Mouse (Mus musculus) thymus, adult 2 months (tissue): Measurements from ENCODE around the gene Nr5a2. TPM values are rescaled to one million over a fixed set of nuclear protein-coding genes. Genes with fewer than 3 reads are reported as not detected.

Experiments
- DNase-seq: peaks from one replicate; pipeline ENCODE4 v3.0.0; 2021
- H3K27ac ChIP-seq: fragments of 200-500 bp; 2 replicates; pipeline ENCODE4 v1.5.1; 2012; ENCODE audit warnings: low read length, control low read depth; ENCODE audit not compliant: control insufficient read depth, insufficient read depth
- H3K27me3 ChIP-seq: fragments of 200-500 bp; 2 replicates; pipeline ENCODE4 v1.6.1; 2012; ENCODE audit warnings: mild to moderate bottlenecking, low read length, moderate library complexity, mixed read lengths; ENCODE audit not compliant: control insufficient read depth, insufficient read depth
- H3K36me3 ChIP-seq: fragments of 200-500 bp; 2 replicates; pipeline ENCODE4 v1.6.1; 2012; ENCODE audit warnings: mild to moderate bottlenecking, low read length, moderate library complexity; ENCODE audit not compliant: control insufficient read depth, insufficient read depth
- H3K4me1 ChIP-seq: fragments of 200-500 bp; replicated peaks from 2 replicates; pipeline ENCODE4 v1.6.1; 2012; ENCODE audit warnings: low read length; ENCODE audit not compliant: control insufficient read depth, insufficient read depth
- H3K4me3 ChIP-seq: fragments of 200-500 bp; 2 replicates; pipeline ENCODE4 v1.5.1; 2012; ENCODE audit warnings: mild to moderate bottlenecking, low read length, control low read depth, moderate library complexity; ENCODE audit not compliant: control insufficient read depth, insufficient read depth
- CTCF ChIP-seq: fragments of 200-500 bp; IDR thresholded peaks from 2 replicates; pipeline ENCODE4 v1.5.1; 2012; ENCODE audit warnings: mild to moderate bottlenecking, control low read depth, low read length, moderate library complexity, borderline replicate concordance; ENCODE audit not compliant: control insufficient read depth, poor library complexity, insufficient read depth; ENCODE audit errors: extremely low read depth
- POLR2A ChIP-seq: fragments of 200-500 bp; IDR thresholded peaks from 2 replicates; pipeline ENCODE4 v1.6.1; 2012; ENCODE audit warnings: mild to moderate bottlenecking, low read length, control low read depth, moderate library complexity; ENCODE audit not compliant: control insufficient read depth, poor library complexity, insufficient read depth; ENCODE audit errors: extremely low read depth
- WGBS: fragments of 180-500 bp; shearing (Covaris S2); methylation state at CpG from one replicate; pipeline ENCODE4 v1.1.7; 2018; 5-methylcytosine and 5-hydroxymethylcytosine counted together
- polyA plus RNA-seq: library from polyadenylated mRNA; depleted of rRNA; stranded (reverse); fragments of >200 nt; gene quantifications from 2 replicates; pipeline ENCODE4 v1.2.3, GENCODE M21; 2012; rRNA removed

Nr5a2 gene
- 0.19 and 0.22 TPM in 2 replicates for polyA plus RNA-seq

DNA sequence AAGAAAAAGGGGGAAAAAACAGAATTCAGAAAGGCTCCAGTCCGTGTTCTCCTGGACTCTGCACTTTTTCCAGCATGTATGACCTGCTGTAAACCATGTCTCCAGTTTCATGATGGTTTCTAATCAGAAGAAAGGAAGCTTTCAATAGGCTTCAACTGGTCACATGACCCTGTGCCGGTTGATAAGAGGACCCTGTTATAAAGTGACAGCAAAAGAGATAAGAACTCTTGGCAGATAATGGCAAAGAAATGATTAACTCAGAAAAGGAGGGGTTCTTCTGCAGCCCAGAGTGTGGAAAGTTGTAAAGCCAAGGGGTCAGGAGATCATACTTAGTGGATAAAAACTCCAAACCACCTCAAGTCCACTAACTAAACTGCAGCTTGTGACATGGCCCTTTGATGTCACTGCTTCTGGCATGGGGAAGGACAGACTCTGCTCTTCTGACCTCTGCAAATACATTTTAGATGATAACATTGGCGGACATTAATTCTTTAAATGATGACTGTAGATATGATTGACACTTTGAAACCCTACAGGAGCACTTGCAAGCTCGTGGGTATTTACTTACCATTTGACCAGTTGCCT is at the start of gene Nr5a2:
TSS of gene Nr5a2 (minus strand) at position 21 of the 585 bp plus-strand sequence.
- no peak for DNase-seq
- Histone ChIP-seq H3K27ac (no peak within 1 kb of the TSS), H3K4me1 (no peaks in the 10 kb centered on the region), H3K36me3 (no peaks in the 10 kb centered on the region), H3K4me3 (no peak within 1 kb of the TSS), H3K27me3 (peaks cover 4% of the 10 kb centered on the region)
- TF ChIP-seq POLR2A (no peak), CTCF (no peak)
- 68% methylated on average over 4 of the region's 4 CpGs for WGBS

DNA sequence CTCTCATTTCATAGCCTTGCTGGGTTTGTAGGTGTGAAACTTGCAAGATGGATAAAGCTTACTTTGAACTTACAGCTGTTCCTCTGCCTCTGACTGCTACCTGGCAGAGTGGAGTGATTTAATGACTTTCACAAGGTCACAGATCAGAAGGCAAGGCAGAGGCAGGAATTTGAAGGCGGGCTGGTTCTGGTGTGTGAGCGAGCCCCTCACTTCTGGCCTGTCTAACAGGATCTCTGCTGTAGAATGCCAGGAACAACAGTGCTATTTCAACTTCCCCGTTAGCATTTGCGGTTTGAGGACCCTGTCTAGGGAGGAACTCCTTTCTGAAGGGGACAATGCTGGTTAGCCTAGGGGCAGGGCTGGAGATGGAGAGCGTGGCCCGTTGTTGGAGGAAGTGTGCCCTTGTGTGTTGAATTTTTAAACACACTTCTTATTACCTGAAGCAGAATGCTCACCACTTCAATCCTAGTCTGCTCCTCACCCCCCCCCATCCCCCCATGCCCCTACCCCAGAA is 48.5 kb upstream of the Nr5a2 start:
- no peak for DNase-seq
- Histone ChIP-seq H3K36me3 (no peaks in the 10 kb centered on the region), H3K27ac (no peak overlapping the region), H3K27me3 (no peaks in the 10 kb centered on the region), H3K4me3 (no peak overlapping the region), H3K4me1 (no peaks in the 10 kb centered on the region)
- 18% methylated on average over 6 of the region's 6 CpGs for WGBS
- no peak for TF ChIP-seq POLR2A
- no peak for TF ChIP-seq CTCF

DNA sequence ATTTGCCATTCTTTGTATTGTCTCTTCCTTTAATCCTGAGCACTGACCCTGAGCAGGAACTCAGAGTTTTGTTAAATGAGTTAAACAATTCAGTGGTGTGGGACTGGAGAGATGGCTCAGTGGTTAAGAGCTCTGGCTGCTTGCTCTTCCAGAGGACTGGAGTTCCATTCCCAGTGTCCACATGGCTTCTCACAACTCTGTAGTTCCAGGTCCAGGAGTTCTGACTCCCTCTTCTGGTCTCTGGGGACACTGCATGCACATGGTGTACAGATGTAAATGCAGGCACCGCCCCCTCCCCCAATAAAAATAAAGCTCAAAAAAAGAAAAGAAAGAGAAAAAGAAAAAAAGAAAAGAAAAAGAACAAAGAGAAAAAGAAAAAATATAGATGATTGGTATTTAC is 43.6 kb upstream of the Nr5a2 start:
- TF ChIP-seq POLR2A (no peak), CTCF (no peak)
- H3K4me1 ChIP-seq = no peaks in the 10 kb centered on the region
- H3K27ac ChIP-seq = no peak overlapping the region
- H3K27me3 ChIP-seq = no peaks in the 10 kb centered on the region
- H3K4me3 ChIP-seq = no peak overlapping the region
- WGBS = 100% methylated on average over 1 of the region's 1 CpGs
- no peaks in the 10 kb centered on the region for H3K36me3 ChIP-seq
- no peak for DNase-seq

DNA sequence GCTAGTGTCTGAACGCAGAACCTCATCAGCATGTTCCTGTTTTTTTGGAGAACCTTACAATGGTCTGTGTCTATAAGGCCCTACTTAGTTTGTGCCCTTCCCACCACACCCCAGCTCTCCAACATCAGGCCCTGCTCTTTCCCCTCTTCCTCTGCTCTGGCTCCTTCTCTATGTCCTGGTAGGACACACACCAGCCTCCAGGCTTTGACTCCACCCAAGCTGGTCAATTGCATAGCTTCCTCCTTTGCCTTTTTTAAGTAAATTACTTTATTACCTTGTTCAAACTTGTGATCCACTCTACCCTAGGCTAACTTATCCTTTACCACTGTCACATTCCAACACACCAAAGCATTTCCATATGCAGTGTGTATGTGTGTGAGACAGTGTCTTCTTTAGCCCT is 42.9 kb upstream of the Nr5a2 start:
- H3K4me1 ChIP-seq = no peaks in the 10 kb centered on the region
- TF ChIP-seq POLR2A (no peak), CTCF (no peak)
- WGBS = 81% methylated on average over 1 of the region's 1 CpGs
- H3K4me3 ChIP-seq = no peak overlapping the region
- no peak overlapping the region for H3K27ac ChIP-seq
- no peaks in the 10 kb centered on the region for H3K27me3 ChIP-seq
- DNase-seq = no peak
- H3K36me3 ChIP-seq = no peaks in the 10 kb centered on the region

DNA sequence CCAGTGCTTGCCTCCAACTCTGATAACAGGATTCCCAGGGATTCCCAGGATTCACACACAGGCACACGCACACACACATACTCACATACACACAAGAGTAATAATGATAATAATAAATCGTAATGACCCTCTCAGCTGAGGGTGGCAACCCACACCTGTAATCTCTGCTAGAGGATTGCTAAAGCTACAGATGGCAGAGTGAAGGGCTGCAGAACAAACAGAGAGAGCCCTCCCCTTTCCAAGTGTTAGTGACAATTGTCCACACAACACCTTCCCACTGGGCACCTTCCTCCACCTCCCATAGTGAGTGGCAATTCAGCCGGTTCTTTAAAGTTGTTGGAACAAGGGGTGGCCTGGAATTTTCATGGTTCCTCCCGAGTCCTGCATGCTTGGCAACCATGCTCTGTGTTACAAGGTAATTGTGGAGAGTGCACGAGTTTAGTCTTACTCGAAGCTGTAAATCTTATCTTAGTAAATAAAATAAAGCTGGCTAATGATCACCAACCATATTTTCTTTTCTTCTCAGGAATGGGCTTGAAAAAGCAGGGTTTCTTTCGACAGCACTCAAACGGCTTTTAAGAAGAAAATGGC is 31.6 kb upstream of the Nr5a2 start:
- no peaks in the 10 kb centered on the region for H3K27me3 ChIP-seq
- DNase-seq = no peak
- H3K4me1 ChIP-seq = no peaks in the 10 kb centered on the region
- WGBS = 85% methylated on average over 8 of the region's 8 CpGs
- no peaks in the 10 kb centered on the region for H3K36me3 ChIP-seq
- H3K4me3 ChIP-seq = no peak overlapping the region
- no peak overlapping the region for H3K27ac ChIP-seq
- TF ChIP-seq POLR2A = no peak
- TF ChIP-seq CTCF = no peak

DNA sequence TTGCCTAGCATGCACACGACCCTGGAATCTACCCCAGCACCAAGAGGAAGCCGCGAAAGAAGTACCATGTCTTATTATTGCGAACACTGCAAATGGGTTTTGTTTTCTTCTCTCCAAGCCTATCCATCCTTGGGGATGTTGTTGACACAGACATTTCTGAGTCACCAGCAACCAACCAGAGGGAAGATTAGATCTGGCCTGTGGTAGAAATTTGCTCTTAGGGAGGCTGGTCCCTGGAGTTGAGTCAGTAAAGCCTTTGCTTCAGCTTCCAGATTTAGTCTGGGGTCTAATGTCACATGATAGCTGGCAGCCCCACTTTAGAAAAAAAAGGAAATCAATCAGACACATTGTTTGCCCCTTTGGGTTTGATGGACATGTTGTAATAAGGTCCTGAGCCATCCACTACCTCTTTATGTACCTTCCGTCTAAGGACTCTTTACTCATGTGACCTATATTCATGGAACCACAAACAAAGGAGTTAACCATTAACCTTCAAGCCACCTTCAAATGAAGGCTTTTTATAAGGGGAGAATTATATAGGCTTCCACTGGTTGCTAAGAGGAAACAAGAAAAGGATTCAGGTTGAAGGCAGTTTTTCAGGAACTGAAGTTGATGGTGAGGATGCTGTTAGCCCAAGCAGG is 20.1 kb upstream of the Nr5a2 start:
- no peak overlapping the region for H3K27ac ChIP-seq
- no peaks in the 10 kb centered on the region for H3K27me3 ChIP-seq
- TF ChIP-seq POLR2A = no peak
- no peaks in the 10 kb centered on the region for H3K36me3 ChIP-seq
- 94% methylated on average over 5 of the region's 5 CpGs for WGBS
- H3K4me1 ChIP-seq = no peaks in the 10 kb centered on the region
- DNase-seq = no peak
- no peak overlapping the region for H3K4me3 ChIP-seq

DNA sequence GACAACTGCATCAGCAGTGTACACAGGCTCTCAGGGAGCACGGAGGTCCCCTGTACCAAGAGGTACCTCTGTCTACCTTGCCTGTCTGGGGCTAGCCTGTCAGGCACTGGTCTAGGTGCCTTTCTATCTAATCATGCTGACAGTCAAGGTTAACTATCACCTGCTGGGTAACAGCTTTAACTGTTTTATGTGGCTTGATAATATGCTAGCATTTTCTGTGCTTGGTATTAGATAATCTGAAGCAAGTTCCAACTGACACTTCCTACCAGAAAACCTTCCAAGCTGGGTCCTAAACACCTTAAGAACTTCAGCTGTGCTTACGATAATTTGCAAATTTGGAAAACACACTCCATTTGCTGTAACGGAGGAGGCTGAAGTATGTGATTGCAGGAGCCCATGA is 17.6 kb upstream of the Nr5a2 start:
- WGBS = 92% methylated on average over 3 of the region's 3 CpGs
- TF ChIP-seq CTCF (no peak), POLR2A (no peak)
- H3K4me3 ChIP-seq = no peak overlapping the region
- H3K27me3 ChIP-seq = no peaks in the 10 kb centered on the region
- no peak overlapping the region for H3K27ac ChIP-seq
- no peak for DNase-seq
- no peaks in the 10 kb centered on the region for H3K36me3 ChIP-seq
- no peaks in the 10 kb centered on the region for H3K4me1 ChIP-seq
